Mouse (Mus musculus) NIH3T3 (cell line): ENCODE results near the gene Thada.

Experiments
- DNase-seq: peaks from one replicate; pipeline ENCODE4 v3.0.0-alpha.2; 2012; ENCODE audit warnings: low read depth

Thada gene

GRCm38 (mm10) chr17:84351276-84351675 is 114.7 kb downstream of the Thada start:
- no peak for DNase-seq

- no peak for DNase-seq
These were observed 117.1 kb downstream of the Thada start for GRCm38 (mm10) chr17:84348865-84349264.

- no peak for DNase-seq
These were observed 123.6 kb downstream of the Thada start for GRCm38 (mm10) chr17:84342299-84342817.

- DNase-seq, result peak; percentile 41
These were observed 124.3 kb downstream of the Thada start for GRCm38 (mm10) chr17:84341686-84342085.

GRCm38 (mm10) chr17:84340574-84340973 is 125.4 kb downstream of the Thada start:
- DNase-seq, result no peak

- DNase-seq, result no peak
These were observed 130.0 kb downstream of the Thada start for GRCm38 (mm10) chr17:84335996-84336395.

- no peak for DNase-seq
These were observed 130.9 kb downstream of the Thada start for GRCm38 (mm10) chr17:84335076-84335475.

GRCm38 (mm10) chr17:84334241-84335014 is 131.6 kb downstream of the Thada start:
- peak; percentile 54 for DNase-seq

GRCm38 (mm10) chr17:84332940-84333339 is 133.1 kb downstream of the Thada start:
- peak; percentile 70 for DNase-seq

- DNase-seq, result no peak
These were observed 135.0 kb downstream of the Thada start for GRCm38 (mm10) chr17:84330986-84331385.

GRCm38 (mm10) chr17:84330506-84330905 is 135.5 kb downstream of the Thada start:
- no peak for DNase-seq

- DNase-seq, result no peak
These were observed 136.0 kb downstream of the Thada start for GRCm38 (mm10) chr17:84329906-84330470.

- DNase-seq, result peak; percentile 25
These were observed 137.5 kb downstream of the Thada start for GRCm38 (mm10) chr17:84328526-84328925.

GRCm38 (mm10) chr17:84327051-84327925 is 138.7 kb downstream of the Thada start:
- no peak for DNase-seq

GRCm38 (mm10) chr17:84322176-84322575 is 143.8 kb downstream of the Thada start:
- DNase-seq, result no peak

- DNase-seq, result no peak
These were observed 144.7 kb downstream of the Thada start for GRCm38 (mm10) chr17:84321351-84321750.

- peak; percentile 67 for DNase-seq
These were observed 145.4 kb downstream of the Thada start for GRCm38 (mm10) chr17:84320576-84320975.

- no peak for DNase-seq
These were observed 151.7 kb downstream of the Thada start for GRCm38 (mm10) chr17:84314341-84314740.

- DNase-seq, result no peak
These were observed 152.5 kb downstream of the Thada start for GRCm38 (mm10) chr17:84313494-84313893.

- DNase-seq, result no peak
These were observed 159.9 kb downstream of the Thada start for GRCm38 (mm10) chr17:84306151-84306550.

- DNase-seq, result no peak
These were observed 160.9 kb downstream of the Thada start for GRCm38 (mm10) chr17:84305074-84305473.

- DNase-seq, result no peak
These were observed 161.9 kb downstream of the Thada start for GRCm38 (mm10) chr17:84304141-84304540.
